Mouse (Mus musculus) v-Abl transformed pro-B cells (cell line): ENCODE data around the gene P2rx6.

Experiments used
- in situ Hi-C, 2 experiments: fragments of 400-800 bp; cut with MboI; formaldehyde crosslinking; loops; one replicate each; pipeline ENCODE4 v1.15.1; 2025; ENCODE audit not compliant: unreplicated experiment in 2 of 2

P2rx6 gene

DNA sequence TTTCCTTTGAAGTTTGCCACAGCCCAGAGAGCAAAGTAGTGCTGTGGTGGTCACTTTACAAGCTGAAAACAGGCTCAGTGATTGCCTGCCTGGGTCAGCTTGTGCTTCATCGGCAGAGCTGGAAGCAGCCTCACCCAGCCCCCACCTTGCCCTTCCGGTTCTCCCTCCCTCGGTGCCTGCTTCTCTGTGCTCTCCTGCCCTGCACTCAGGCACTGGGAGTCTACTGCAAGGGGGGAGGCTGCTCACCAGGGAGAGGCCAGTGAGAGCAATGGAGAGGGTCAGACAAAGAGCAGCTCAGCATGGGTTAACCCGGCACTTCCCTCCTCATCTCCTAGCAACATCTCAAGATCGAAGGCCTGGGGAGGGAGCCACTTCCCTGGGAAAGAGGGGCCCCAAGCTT is 2.9 kb upstream of the P2rx6 start:
- in situ Hi-C loops, result loop anchor here (5.0 to 25.0 kb wide), 3 partner anchors 176 to 478 kb away; partner anchors contain the start of gene Med15 (in 1 of the 2)

GRCm38 (mm10) chr16:17559396-17560027 is 2.2 kb upstream of the P2rx6 start:
- in situ Hi-C loops, result loop anchor here (5.0 to 25.0 kb wide), 3 partner anchors 175 to 478 kb away; partner anchors contain the start of gene Med15 (in 1 of the 2)

DNA sequence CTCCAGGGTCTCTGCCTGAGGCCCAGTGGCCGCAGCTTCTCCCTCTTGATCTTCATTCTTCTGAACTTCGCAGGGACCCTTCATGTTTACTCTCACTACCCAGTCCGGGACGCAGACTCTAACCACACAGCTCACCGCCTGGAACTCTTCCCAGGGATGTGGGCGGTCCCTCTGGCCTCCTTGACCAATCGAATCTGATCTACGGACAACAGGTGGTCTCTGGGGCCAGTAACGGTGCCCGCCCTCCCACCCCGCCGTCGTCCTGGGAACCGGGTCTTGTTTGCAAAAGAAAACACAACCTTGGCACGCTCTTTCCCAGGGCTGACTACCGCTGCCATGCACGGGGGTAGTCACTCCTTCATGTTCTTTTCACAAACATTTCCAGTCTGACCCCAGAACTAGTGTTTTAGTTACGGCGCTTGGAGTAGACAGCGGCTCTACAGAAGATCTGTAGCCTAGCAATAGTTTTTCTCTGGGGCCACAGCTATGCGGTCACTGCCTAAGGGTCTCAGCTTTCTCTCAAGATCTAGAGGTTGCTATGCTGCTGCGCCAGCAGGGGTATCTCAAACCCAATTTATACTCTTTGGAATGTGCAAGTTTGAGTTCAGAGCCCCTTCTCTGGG is 446 bp upstream of the P2rx6 start, which contains the start of gene Lrrc74b:
Gene Lrrc74b, minus strand, starts transcription at position 120 of the 623 bp plus-strand sequence.
- in situ Hi-C loops, result loop anchor here (25.0 kb wide), 1 partner anchor 476 kb away; no protein-coding TSS in a partner anchor

GRCm38 (mm10) chr16:17563580-17563979 is 1.9 kb downstream of the P2rx6 start:
- in situ Hi-C loops, result loop anchor here (25.0 kb wide), 1 partner anchor 474 kb away; no protein-coding TSS in a partner anchor

DNA sequence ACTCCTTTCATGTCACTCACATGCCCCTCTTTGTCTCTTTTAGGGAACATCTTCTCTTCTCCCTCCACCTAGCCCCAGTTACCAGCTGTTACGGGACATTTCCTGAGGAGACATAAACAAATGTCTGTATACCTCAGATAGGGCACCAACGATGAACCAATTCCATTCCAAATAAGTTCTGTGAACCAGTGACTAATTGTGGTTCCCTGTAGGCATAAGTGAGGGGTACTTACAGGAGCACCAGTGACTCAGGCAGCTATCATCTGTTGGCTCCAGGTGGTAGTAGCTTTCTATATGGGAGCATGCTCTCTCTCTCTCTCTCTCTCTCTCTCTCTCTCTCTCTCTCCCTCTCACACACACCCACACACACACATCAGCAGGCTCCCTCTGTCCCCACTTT is 2.5 kb downstream of the P2rx6 start:
- in situ Hi-C loops, result loop anchor here (25.0 kb wide), 1 partner anchor 473 kb away; no protein-coding TSS in a partner anchor

DNA sequence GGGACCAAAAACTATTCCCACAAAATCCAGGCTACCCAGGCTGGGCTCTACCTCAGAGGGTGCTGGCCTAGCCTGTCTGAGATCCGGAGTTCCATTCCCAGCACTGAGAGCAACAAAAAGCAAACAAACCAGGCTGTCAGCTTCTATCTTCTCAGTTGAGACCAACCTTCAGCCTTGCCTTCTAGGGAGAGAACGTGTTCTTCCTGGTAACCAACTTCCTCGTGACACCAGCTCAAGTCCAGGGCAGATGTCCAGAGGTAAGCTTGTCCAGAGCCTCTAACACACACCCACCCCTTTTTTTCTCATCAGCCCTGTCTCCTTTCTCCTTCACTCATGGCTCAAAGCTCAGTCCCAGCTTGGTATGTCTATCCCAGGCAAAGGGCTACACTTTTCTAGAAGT is 3.1 kb downstream of the P2rx6 start:
- in situ Hi-C loops, result loop anchor here (25.0 kb wide), 1 partner anchor 473 kb away; no protein-coding TSS in a partner anchor

- in situ Hi-C loops, result loop anchor here (25.0 kb wide), 1 partner anchor 471 kb away; no protein-coding TSS in a partner anchor
Observed at GRCm38 (mm10) chr16:17566186-17566585, 4.5 kb downstream of the P2rx6 start.

DNA sequence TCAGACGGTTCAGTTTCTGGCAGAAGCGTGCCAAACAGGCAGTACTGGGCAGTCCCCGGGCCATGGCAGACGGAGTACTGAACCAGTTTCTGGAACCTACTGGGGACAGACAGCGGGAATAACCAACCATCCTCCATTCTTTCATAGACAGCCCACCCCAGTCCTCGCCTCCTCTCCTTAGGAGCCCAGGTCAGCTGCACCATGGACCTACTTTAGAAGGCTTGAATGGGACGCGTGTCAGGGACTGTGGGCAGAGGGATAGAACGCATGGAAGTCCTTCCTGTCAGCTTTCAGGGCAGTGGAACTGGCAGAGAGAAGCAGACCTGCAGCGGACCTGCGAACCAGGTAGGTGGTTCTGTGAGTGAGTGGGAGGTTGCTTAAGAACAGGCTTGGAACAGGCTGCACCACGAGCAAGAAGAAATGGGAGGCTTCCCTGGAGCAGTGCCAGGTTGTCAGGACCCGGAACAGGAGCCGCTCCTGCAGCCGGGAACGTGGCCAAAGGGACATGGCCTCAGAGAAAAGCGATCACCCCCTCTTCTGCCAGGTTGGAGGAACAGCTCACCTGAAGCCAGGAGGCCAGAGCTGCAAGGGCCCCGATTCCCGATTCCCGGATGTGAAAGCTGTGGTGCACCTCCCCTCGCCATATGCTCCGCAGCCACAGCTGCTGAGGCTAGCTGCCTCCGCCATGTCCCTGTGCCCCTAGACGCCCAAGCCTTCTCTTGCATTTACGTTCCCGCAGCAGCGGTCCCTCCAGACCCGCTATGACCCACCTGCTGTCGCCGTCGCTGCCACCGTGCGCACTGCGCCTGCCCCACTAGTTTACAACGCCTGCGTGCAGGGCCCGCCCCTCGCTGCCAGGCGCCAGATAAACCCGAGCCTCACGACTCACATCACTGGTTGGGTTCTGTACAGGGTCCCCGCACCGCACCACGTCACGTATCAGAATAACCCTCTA is 14.5 kb downstream of the P2rx6 start:
- in situ Hi-C loops, result no loop called here

GRCm38 (mm10) chr16:17576825-17577215 is 15.1 kb downstream of the P2rx6 start:
- in situ Hi-C loops, result no loop called here

GRCm38 (mm10) chr16:17583064-17583463 is 21.4 kb downstream of the P2rx6 start, which contains the start of gene Slc7a4:
Gene Slc7a4 (minus strand): TSS chr16:17583214.
- in situ Hi-C loops, result no loop called here

- in situ Hi-C loops, result no loop called here
Observed at GRCm38 (mm10) chr16:17584555-17584954, 22.9 kb downstream of the P2rx6 start.

DNA sequence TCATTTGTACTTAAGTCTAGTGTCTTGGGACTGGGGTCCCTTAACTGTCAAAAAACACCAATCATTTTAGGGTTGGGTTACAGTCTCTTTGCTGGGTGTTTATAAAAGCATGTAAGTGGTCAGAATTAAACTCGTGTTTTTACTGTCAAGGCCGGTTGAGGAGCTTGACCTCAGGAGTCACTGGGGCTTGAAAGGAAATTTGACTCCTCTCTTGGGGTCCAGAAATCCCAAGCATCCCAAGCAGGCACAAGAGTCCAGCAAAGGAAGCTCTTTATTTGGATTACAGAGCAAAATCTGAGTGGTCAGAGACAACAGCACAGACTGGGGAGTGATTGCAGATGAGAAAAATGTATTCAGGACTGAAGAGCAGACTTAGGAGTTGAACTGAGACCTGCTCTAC is 29.0 kb downstream of the P2rx6 start:
- in situ Hi-C loops, result no loop called here

DNA sequence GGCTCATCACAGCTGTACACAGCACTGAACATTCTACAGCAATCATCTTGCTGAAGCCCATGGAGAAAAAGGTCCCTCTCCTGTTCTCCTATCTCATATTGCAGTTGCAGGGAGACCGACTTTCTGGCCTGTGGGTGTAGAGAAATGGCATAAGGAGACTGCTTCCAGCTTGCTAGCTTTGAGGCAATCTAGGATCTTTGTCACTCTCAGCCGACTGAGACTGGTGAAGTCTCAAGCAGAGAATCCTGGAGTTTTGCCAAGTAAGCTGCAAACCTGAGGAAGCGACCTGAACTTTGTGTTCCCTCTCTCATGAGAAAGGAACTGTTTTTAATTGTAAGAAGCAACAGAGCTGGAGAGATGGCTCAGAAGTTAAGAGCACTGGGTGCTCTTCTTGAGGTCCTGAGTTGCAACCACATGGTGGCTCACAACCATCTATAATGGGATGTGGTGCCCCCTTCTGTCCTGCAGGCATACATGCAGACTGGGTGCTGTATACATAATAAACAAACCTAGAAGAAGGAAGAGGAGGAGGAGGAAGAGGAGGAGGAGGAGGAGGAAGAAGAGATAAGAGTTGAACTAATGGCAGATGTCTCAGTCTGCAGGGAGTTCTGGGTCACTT is 39.4 kb downstream of the P2rx6 start:
- in situ Hi-C loops, result no loop called here

DNA sequence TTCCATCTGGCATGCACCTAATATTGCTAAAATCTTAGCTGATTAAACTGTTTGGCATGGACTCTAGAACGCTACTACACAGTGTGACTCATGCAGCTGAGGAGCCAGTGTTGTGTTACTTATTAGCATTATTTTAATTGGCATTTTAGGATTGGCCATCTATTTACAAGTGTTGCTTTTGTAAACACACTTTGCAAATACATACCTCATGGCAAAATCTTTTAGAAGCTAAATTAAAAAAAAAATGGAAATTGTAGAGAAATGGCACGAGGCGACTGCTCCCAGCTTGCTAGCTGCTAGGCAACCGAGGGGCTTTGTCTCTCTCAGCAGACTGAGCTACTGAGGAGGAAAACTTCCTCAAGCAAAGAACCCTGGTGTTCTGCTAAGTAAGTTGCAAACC is 43.3 kb downstream of the P2rx6 start:
- in situ Hi-C loops, result no loop called here

DNA sequence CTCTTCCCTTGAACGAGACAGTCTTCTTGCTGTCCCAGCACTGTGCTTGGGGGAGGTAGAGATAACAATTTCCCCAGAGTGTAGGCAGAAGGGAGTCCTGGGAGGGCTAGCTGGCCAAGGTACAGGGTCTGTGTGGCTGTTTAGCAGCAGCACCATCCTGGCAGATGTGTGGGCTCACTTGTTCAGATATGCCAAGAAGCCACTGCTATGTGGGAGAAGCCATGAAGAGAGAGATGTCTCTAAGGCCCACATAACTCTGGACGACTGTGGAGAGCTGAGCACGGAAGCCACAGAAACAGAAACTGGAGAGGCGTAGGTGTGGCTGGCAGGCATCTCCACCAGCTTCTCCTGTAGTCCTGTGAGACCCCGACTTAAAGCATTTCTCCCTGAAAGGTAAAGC is 44.0 kb downstream of the P2rx6 start:
- in situ Hi-C loops, result no loop called here

DNA sequence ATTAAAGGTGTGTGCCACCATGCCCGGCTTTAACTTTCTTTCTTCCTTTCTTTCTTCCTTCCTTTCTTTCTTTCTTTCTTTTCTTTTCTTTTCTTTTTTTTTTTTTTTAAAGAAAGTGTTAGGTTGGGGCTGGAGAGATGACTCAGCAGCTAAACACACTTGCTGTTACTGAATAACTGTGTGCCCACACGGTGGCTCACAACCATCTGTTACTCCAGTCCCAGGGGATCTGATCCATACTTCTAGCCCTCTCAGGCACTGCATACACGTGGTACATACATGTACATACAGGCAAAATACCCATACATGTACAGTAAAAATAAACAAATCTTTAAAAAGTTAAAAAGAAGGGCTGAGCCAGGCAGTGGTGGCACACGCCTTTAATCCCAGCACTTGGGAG is 49.7 kb downstream of the P2rx6 start:
- in situ Hi-C loops, result loop anchor here in 1 of 2 experiments (10.0 kb wide), 1 partner anchor 137 kb away; no protein-coding TSS in a partner anchor

GRCm38 (mm10) chr16:17614740-17615139 is 53.1 kb downstream of the P2rx6 start:
- in situ Hi-C loops, result loop anchor here in 1 of 2 experiments (10.0 kb wide), 1 partner anchor 140 kb away; no protein-coding TSS in a partner anchor

GRCm38 (mm10) chr16:17616212-17616611 is 54.5 kb downstream of the P2rx6 start:
- in situ Hi-C loops, result loop anchor here in 1 of 2 experiments (10.0 kb wide), 1 partner anchor 141 kb away; no protein-coding TSS in a partner anchor

GRCm38 (mm10) chr16:17617922-17618565 is 56.4 kb downstream of the P2rx6 start:
- in situ Hi-C loops, result loop anchor here in 1 of 2 experiments (10.0 kb wide), 1 partner anchor 143 kb away; no protein-coding TSS in a partner anchor
